Mouse (Mus musculus) urinary bladder, adult 2 months (tissue): Measurements from ENCODE around the gene Shc4. TPM values are rescaled to one million over a fixed set of nuclear protein-coding genes. Genes with fewer than 3 reads are reported as not detected.
A peak's percentile ranks its signal among the peaks of the same experiment; 100 is the strongest.

Experiments
- DNase-seq: peaks from one replicate; pipeline ENCODE4 v3.0.0; 2022; ENCODE audit warnings: low spot score
- polyA plus RNA-seq: library from polyadenylated mRNA; depleted of rRNA; stranded (reverse); fragments of >200 nt; gene quantifications from 2 replicates; pipeline ENCODE4 v1.2.3, GENCODE M21; 2012

Shc4 gene
- polyA plus RNA-seq, 1 experiment: 0.32 TPM

GRCm38 (mm10) chr2:125684559-125685440, 39.1 kb downstream of the Shc4 start:
- DNase-seq: no peak

- no peak for DNase-seq
These were observed 40.1 kb downstream of the Shc4 start for GRCm38 (mm10) chr2:125683895-125684294.

DNA sequence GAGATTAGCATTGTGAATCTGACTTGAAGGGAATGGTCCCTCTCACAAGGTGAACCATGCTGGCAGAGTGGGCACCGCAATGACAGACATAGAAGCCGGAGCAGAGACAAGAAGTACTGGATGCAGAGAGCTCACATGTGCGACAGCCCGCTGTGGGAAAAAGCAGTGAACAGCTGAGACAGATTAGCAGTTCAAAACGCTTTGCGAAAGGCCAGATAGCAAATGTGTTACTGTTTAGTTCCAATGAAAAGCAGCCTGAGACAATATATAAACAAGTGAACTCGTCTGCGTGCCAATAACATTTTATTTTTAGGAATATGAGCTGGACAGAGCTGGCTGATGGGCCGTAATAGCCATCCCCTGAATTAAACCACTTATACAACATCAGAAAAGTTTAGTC, 42.1 kb downstream of the Shc4 start:
- DNase-seq: no peak

- peak; percentile 63 for DNase-seq
These were observed 50.9 kb downstream of the Shc4 start, which contains the start of gene Eid1 for GRCm38 (mm10) chr2:125672957-125673631. TSS of gene Eid1 (plus strand) at chr2:125673095.

DNA sequence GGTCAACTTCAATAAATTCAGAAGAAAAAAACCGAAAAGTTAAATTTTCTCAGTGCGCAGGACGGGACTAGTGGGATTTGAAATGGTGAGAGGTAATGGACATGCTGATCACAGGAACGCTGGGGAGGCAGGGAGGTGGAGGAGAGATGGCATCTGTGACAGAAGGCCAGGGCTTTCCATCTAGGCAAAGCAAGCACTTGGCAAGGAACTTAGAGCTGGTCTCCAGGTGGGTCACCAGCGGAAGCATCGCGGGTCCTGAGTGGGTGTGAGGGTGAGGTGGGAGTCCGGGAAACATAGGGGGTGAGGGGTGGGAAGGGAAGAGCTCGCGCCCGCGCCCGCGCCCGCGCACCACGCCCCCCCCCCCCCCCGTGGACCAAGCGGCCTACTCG, 51.4 kb downstream of the Shc4 start:
- no peak for DNase-seq

GRCm38 (mm10) chr2:125670846-125671245, 53.1 kb downstream of the Shc4 start:
- no peak for DNase-seq

DNA sequence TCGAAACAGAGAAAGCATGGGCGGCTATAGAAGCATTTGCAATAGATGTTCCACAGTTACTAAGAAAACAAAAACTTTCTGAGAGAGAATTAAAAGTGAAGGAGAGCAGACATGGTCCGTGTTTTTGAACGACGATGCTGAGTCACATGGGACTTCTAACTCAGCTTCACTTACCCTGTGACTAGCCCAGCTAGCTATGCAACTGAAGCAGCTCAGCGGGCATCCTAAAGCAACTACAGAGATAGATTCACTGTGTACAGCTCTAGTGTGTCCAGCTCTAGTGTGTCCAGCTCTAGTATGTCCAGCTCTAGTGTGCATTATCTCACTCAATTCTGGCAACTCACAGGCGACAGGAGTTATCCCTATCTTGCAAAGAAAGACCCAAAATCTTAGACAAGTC, 56.2 kb downstream of the Shc4 start:
- no peak for DNase-seq

- no peak for DNase-seq
These were observed 56.8 kb downstream of the Shc4 start for GRCm38 (mm10) chr2:125667184-125667583.

GRCm38 (mm10) chr2:125666668-125667067, 57.3 kb downstream of the Shc4 start:
- DNase-seq: no peak

GRCm38 (mm10) chr2:125665909-125666308, 58.0 kb downstream of the Shc4 start:
- no peak for DNase-seq

DNA sequence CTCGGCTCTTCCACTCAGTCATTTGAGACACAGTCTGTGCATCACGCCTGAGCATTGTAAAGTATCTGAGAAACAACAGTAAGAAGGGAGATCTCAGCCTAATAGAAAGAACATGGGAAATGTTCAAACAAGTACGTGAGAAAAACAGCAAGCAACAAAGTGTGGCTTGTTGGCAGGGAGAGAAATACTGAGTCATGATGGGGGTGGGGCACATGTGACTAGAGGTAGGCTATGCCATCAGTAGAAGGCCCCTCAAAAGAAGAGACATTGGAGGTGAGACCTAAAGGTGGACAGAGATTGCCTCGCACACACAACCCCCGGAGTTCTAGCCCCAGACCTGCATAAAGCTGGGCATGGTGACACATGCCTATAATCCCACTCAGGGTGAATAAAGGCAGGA, 58.7 kb downstream of the Shc4 start:
- DNase-seq: no peak

DNA sequence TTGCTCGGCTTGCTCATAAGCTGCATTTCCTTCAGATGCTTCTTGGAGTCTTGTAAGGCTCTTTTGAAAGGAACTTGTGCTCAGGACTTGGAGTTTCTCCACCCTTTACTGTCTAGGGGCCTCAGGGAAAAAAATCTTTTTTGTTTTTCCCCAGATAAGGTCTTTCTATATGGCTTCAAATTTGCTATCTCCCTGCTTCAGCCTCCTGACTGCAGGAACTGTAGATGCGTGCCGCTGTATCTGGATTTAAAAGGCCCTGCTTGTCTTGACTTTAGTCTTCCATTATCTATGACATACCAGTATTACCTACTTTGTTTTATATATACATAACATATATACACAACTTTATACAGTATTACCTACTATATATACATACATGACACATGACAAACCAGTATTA, 61.4 kb downstream of the Shc4 start:
- no peak for DNase-seq

DNA sequence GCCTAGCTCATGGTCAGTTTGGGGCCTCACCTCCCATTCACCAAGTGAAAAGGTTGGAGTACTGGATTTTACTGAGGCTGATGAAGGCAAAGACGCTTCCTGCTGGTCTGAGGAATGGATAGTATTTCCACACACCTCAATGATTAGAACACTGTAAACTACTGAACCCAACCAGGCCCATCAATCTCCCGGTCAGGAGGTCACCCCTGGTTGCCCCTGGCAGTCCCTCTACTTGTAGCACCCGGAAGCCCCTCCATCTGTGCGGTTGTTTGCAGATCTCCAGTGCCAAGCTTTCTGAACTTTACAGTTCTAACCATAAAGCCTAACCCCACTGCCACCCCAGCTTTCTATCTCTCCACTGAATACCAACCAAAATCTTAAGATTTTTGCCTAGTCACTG, 62.8 kb downstream of the Shc4 start:
- DNase-seq: no peak

GRCm38 (mm10) chr2:125660537-125661130, 63.3 kb downstream of the Shc4 start:
- DNase-seq: no peak

DNA sequence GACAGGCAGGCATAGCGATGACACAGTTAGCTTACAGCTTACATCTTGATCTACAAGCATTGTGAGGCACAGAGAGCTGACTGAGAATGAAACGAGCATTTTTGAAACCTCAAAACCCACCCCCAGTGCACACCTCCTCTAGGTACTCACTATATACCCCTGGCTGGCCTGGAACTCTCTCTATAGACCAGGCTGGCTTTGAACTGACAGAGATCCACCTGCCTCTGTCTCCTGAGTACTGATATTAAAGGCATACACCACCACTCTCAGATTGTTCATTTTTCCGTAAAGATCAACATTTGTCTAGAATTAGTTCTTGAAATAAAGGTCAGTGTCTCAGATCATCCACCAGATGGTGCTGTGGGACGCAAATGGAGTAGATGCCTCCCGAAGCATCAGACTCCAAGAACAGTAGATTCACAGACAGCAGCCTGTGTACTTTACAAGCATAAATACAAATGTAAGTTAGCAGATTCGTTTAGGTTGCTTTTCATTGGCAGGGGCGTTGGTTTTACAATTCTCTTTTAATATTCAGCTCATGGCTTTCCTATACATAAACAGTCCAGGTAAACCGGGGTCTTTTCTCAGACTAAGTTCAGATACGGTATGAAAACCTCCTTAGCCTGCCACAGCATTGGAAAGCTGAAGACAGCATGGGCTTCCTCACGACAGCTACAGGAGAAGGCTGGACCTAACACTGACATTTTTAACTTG, 64.0 kb downstream of the Shc4 start:
- no peak for DNase-seq

GRCm38 (mm10) chr2:125655391-125655790, 68.6 kb downstream of the Shc4 start:
- no peak for DNase-seq

DNA sequence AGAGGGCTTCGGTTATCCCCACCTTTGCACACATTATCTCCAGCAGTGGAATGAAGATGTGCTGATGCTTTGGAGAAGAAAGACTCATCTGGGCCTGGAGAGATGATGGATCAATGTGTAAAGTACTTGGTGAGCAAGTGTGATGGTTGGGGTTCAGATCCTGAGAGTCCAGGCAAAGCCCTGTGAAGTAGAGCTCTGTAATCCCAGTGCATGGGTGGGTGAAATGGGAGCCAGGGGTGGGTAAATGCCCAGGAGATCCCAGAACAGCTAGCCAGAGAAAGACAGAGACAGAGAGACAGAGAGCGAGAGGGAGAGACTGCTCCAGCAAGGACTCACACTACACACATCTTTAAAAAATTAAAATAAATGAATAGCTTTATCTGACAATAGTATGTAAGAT, 70.7 kb downstream of the Shc4 start:
- DNase-seq: no peak

DNA sequence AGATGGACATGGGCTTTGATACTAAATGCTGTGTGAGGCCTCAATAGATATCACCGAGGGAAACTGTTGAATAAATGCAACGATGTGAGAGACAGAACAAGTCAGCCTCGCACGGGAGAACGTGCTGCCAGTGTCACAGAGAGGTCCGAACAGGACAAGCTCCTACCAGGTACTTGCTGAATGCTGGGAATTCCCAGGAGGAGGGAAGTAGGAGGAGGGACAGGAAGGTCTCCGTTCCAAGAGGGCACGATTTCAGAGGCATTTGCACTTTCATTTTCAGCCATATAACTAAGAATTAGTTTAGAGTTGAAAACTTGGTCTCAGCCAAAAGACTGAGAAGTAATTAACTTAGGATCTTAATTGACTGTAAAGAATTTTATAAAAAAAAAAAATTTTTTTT, 72.4 kb downstream of the Shc4 start:
- DNase-seq: no peak

GRCm38 (mm10) chr2:125650742-125651352, 73.1 kb downstream of the Shc4 start:
- no peak for DNase-seq

DNA sequence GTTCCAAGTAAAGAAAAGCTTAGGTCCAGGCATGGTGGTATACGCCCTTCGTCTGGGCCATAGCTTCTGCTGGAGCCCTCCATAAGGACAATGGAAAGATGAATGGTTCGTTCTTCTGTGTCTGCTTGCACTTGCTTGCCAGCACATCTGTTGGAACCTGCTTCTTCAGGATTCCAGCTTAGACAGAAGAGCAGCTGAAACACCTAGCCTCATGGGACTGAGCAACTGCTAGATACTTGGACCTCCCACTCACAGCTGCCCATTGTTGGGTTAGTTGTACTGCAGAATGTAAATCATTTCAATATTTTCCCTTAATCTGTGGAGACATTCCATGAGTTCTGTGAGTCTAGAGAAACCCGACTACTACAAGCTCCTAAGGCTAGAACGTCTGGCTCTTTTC, 73.9 kb downstream of the Shc4 start:
- DNase-seq: no peak

DNA sequence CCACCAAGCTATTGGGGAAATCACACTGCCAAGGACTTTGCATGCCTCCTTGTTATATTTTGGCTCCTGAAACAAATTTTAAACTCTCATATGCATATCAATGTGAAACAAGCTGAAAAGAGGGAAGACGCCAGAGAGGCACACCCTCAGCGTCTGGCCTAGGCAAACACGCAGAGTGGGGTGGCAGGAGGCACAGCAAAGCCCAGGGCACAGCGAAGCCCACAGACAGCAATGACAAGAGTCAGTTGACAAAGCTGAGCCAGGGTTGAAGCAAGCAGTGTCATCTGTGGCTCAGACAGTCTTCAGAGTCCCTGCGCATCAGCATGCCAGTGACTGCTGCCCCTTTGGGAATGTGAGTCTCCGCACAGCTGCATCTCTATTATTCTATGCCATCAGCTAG, 79.0 kb downstream of the Shc4 start:
- no peak for DNase-seq

DNA sequence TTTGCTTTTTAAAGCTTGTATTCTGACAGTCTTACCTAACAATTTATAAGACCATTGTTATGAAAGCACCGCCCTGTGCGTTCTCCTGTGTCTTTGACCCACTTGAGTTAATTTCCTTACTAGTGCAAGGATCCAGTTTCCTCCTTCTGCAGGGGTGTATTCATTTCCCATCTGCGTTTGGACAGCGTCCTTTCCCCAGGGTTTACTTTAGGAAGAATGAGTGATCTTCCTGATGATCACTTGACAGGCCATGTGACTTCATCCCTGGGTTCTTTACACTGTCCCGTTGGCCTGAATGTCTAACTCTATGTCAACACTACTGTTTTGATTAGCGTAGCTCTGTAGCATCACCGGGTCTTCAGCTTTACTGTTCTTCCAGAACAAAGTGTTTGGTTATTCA, 86.6 kb downstream of the Shc4 start:
- DNase-seq: no peak
